Mouse (Mus musculus) liver, embryonic 11.5 days (tissue): Measurements from ENCODE around the gene Tmem30a. TPM values are rescaled to one million over a fixed set of nuclear protein-coding genes. Genes with fewer than 3 reads are reported as not detected.

Experiments
- ATAC-seq: fragments of 200-750 bp; cut with Nextera tagmentation; replicated peaks from 2 replicates; pipeline ENCODE4 v1.8.0; 2017; ENCODE audit warnings: moderate number of reproducible peaks, mild to moderate bottlenecking, moderate TSS enrichment, moderate library complexity; ENCODE audit not compliant: low FRiP score
- DNase-seq: peaks from one replicate; pipeline ENCODE4 v3.0.0-alpha.2; 2017; ENCODE audit warnings: low spot score
- H3K27ac ChIP-seq: fragments of 300-500 bp; sonication (generic); 2 replicates; pipeline ENCODE4 v1.5.1; 2014; ENCODE audit warnings: mild to moderate bottlenecking, low read depth, low read length, control low read depth
- H3K27me3 ChIP-seq: fragments of 300-500 bp; sonication (generic); replicated peaks from 2 replicates; pipeline ENCODE4 v1.6.1; 2014; ENCODE audit warnings: low read length, mixed read lengths; ENCODE audit not compliant: control insufficient read depth, insufficient read depth
- H3K36me3 ChIP-seq: fragments of 300-500 bp; sonication (generic); 2 replicates; pipeline ENCODE4 v1.6.1; 2014; ENCODE audit warnings: mild to moderate bottlenecking, low read length, moderate library complexity, mixed read lengths; ENCODE audit not compliant: control insufficient read depth, insufficient read depth
- H3K4me1 ChIP-seq: fragments of 300-500 bp; sonication (generic); replicated peaks from 2 replicates; pipeline ENCODE4 v1.6.1; 2014; ENCODE audit warnings: low read length, mixed read lengths; ENCODE audit not compliant: control insufficient read depth, insufficient read depth
- H3K4me2 ChIP-seq: fragments of 300-500 bp; sonication (generic); 2 replicates; pipeline ENCODE4 v1.6.1; 2014; ENCODE audit warnings: mild to moderate bottlenecking, control low read depth, moderate library complexity
- H3K4me3 ChIP-seq: fragments of 300-500 bp; sonication (generic); 2 replicates; pipeline ENCODE4 v1.5.1; 2014; ENCODE audit warnings: low read depth, low read length, control low read depth
- H3K9ac ChIP-seq: fragments of 300-500 bp; sonication (generic); 2 replicates; pipeline ENCODE4 v1.6.1; 2014; ENCODE audit warnings: low read depth, low read length, control low read depth
- H3K9me3 ChIP-seq: fragments of 300-500 bp; sonication (generic); 2 replicates; pipeline ENCODE4 v1.6.1; 2016; ENCODE audit warnings: low read length, inconsistent platforms, mixed read lengths; ENCODE audit not compliant: control insufficient read depth
- WGBS: fragments of 180-500 bp; shearing (Covaris S2); extraction: QIAGEN DNeasy Blood & Tissue Kit; methylation state at CpG from one replicate; pipeline ENCODE4 v1.1.7; 2014; 5-methylcytosine and 5-hydroxymethylcytosine counted together
- polyA plus RNA-seq: library from polyadenylated mRNA; unstranded; fragments of >200 nt; fragmentation: Nextera tagmentation; extraction: Ambion mirVana; gene quantifications from 2 replicates; pipeline ENCODE4 v1.2.1, GENCODE M21; 2014

The Tmem30a gene
- polyA plus RNA-seq, 1 experiment from 2014 or later, result 46.9 TPM

DNA sequence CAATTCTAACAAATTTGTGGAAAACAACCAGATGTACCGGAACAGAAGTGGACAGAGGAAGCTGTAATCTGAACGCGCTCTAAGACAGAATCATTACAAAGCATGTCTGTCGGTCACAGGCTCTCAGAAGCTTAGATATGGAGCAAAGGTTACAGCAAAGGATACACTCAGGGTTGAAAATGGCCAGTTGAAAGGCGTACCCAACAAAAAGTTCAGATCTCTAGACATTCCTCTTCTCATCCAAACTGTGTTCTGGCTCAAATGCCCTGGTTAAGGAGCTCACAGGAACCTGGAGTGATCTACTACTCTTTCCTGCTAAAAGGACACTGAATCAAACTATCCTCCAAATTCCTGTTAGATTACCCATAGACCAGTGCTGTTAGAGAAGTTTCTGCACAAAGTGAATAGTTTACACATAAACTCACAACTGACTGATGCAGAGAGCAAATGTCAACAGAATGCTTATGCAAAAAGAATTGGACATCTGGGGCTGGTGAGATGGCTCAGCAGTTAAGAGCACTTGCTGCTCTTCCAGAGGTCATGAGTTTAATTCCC lies 26.2 kb downstream of the Tmem30a start:
- no peaks in the 10 kb centered on the region for H3K36me3 ChIP-seq
- 88% methylated on average over 5 of the region's 5 CpGs for WGBS
- H3K9ac ChIP-seq, result no peak overlapping the region
- H3K4me1 ChIP-seq, result no peaks in the 10 kb centered on the region
- H3K4me2 ChIP-seq, result no peak overlapping the region
- ATAC-seq (no peak), DNase-seq (no peak)
- H3K4me3 ChIP-seq, result no peak overlapping the region
- H3K27ac ChIP-seq, result no peak overlapping the region
- no peaks in the 10 kb centered on the region for H3K9me3 ChIP-seq
- H3K27me3 ChIP-seq, result no peaks in the 10 kb centered on the region

DNA sequence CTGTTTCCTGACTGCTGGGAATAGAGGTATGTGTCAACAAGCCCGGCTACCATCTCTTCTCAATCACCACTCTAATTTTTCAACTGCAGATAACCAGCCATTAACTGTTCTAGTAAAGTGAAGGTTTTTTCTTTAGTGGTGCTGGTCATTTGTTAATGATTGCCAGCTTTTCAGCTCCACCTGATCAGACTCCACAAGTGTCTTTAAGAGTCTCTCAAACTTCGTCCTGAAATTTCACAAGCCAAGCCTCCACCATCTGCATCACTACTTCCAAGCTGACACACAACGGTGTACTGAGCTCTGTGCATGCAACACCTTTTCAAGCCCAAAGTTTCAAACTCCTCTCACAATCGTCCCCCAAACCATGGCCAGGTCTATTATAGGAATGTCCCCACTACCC lies 28.0 kb downstream of the Tmem30a start:
- Histone ChIP-seq H3K4me1 (no peaks in the 10 kb centered on the region), H3K36me3 (no peaks in the 10 kb centered on the region), H3K27me3 (no peaks in the 10 kb centered on the region), H3K9me3 (no peaks in the 10 kb centered on the region), H3K4me2 (no peak overlapping the region), H3K4me3 (no peak overlapping the region), H3K27ac (no peak overlapping the region), H3K9ac (no peak overlapping the region)
- DNase-seq (no peak), ATAC-seq (no peak)
- WGBS, result 76% methylated on average over 4 of the region's 4 CpGs

DNA sequence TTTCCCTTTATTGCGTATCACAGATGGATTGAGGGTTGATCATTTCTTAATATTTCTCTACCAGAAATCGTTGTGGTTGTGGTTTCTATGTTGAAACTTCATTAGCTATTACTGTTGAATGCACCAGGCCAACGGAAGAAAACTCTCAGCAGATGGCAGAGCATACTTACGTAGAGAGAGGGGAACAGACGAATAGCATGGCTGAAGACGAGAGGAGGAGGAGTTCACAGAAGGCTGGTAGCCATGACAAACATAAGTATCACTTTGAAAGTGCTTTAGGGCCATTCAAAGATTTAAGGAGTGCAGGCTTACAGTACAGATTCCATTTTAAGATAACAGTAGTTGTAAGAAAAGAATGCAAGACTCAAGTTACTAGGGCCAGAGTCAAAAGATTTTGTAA lies 30.8 kb downstream of the Tmem30a start:
- Histone ChIP-seq H3K27ac (no peak overlapping the region), H3K4me2 (no peak overlapping the region), H3K36me3 (0 out of 2 replicates have a peak, but pooled peaks cover 3% of the 10 kb centered on the region), H3K4me1 (peaks cover 2% of the 10 kb centered on the region; the same call in 1 of the 2 replicates), H3K9ac (no peak overlapping the region), H3K27me3 (no peaks in the 10 kb centered on the region), H3K9me3 (no peaks in the 10 kb centered on the region), H3K4me3 (no peak overlapping the region)
- ATAC-seq, result no peak
- no peak for DNase-seq
- WGBS, result 80% methylated on average over 6 of the region's 6 CpGs

DNA sequence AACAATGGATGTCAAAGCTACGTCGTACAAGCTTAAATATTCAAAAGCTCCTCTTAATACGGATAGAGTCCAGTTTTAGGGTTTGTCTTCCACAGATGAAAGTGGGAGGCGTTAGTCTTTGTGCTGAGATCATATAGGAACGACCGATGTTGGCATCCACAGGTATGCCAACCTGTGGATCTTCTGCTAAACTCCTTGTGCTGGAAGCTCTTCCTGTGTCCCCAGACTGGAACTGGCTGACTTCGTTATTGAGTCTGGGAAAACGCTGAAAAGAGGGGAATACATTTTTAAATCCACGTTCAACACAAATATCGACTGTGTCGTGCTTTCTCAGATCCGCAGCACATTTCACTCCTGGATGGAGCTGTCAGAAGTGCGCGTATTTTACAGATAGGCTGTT lies 33.2 kb downstream of the Tmem30a start:
- 11% methylated on average over 14 of the region's 14 CpGs for WGBS
- Histone ChIP-seq H3K4me1 (peaks cover 2% of the 10 kb centered on the region; the same call in 1 of the 2 replicates), H3K36me3 (peaks cover 3% of the 10 kb centered on the region; the same call in 1 of the 2 replicates), H3K9ac (peak overlapping the region; percentile 88), H3K4me3 (peak overlapping the region; percentile 87), H3K27ac (peak overlapping the region; percentile 63), H3K9me3 (no peaks in the 10 kb centered on the region), H3K27me3 (no peaks in the 10 kb centered on the region), H3K4me2 (peak overlapping the region; percentile 89)
- ATAC-seq (peak; percentile 32), DNase-seq (peak; percentile 35)

DNA sequence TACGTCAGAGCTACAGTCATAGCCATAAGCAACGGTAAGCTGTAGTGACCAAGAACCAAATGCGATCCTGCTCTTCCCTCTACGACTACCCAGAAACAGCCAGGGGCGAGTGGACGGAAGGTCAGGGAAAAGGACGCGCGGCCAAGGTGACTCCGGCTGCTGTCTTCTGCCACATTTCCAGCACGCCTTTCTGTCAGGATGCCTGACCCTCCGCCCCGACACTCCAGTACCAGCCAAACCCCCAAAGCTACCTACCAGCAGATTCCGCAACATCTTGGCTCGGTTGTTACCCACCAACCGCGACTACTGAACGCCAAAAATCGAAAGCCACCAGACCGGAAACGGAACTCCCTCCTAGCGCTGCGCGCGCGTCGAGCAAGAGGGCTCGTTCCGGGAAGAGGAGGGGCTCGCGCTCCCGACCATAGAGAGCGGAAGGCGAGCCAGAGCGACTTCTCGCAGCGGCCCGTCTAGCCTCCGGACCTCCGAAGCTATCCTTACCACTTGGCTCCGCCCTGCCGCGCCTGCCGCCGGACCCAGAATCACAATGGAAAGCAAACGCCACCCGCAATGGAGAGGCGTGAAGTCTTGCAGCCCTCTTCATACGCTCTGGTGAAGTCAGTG lies 33.8 kb downstream of the Tmem30a start, which contains the start of gene Cox7a2:
TSS of gene Cox7a2 (minus strand) at position 494 of the 621 bp plus-strand sequence.
- peak within 1 kb of the TSS; percentile 87 for H3K4me3 ChIP-seq
- DNase-seq, result peak; percentile 88
- ATAC-seq, result peak; percentile 100
- H3K36me3 ChIP-seq, result peaks cover 6% of the 10 kb centered on the region
- H3K4me1 ChIP-seq, result peaks cover 2% of the 10 kb centered on the region; the same call in 1 of the 2 replicates
- no peaks in the 10 kb centered on the region for H3K9me3 ChIP-seq
- peak within 1 kb of the TSS; percentile 89 for H3K4me2 ChIP-seq
- WGBS, result under 1% methylated on average over 49 of the region's 49 CpGs
- no peaks in the 10 kb centered on the region for H3K27me3 ChIP-seq
- peak within 1 kb of the TSS; percentile 88 for H3K9ac ChIP-seq
- H3K27ac ChIP-seq, result peak within 1 kb of the TSS; percentile 84

DNA sequence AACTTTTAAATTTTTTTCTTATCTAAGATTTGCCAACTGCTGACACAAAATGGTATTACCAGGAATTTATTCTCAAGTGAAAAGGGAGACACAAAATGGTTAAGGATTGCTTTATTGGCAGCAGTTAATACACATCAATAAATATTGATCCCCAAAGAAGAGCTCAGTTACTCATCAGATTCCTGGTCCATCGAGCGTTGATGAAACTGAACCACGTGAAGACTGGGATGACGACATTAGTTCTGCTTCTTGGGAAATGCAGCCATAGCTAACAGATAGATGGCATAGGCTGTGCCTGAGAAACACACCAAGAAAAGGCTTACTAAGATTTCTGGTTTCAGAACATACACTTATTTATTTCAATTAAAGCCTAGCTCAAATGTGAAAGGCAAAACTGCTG lies 38.0 kb downstream of the Tmem30a start:
- peaks cover 2% of the 10 kb centered on the region; the same call in 1 of the 2 replicates for H3K4me1 ChIP-seq
- H3K27me3 ChIP-seq, result no peaks in the 10 kb centered on the region
- peaks cover 13% of the 10 kb centered on the region for H3K36me3 ChIP-seq
- no peak overlapping the region for H3K4me2 ChIP-seq
- 89% methylated on average over 4 of the region's 4 CpGs for WGBS
- ATAC-seq (no peak), DNase-seq (no peak)
- no peak overlapping the region for H3K4me3 ChIP-seq
- H3K9me3 ChIP-seq, result no peaks in the 10 kb centered on the region
- no peak overlapping the region for H3K27ac ChIP-seq
- no peak overlapping the region for H3K9ac ChIP-seq

DNA sequence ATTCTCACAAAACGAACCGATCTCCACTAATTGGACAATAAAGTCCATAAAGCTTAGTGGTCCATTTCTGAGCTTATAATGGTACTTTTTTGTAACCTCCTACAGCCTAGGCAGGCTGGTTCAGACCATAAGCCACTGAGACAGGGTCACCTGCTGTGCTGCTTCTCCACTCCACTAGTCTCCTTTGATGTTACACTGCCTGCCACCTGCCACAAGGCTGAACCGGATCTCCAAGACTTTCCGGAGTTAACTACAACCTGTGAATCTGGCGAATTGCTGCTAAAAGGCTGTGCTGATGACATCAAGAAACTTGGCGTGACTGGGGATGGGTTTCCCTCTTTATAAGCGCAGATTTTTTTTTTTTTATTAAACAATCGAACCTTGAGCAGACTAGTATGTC lies 41.5 kb downstream of the Tmem30a start:
- Histone ChIP-seq H3K27ac (no peak overlapping the region), H3K9me3 (no peaks in the 10 kb centered on the region), H3K27me3 (no peaks in the 10 kb centered on the region), H3K4me3 (no peak overlapping the region), H3K4me2 (no peak overlapping the region), H3K36me3 (peaks cover 11% of the 10 kb centered on the region), H3K9ac (no peak overlapping the region), H3K4me1 (no peaks in the 10 kb centered on the region)
- ATAC-seq (no peak), DNase-seq (no peak)
- 78% methylated on average over 8 of the region's 8 CpGs for WGBS

DNA sequence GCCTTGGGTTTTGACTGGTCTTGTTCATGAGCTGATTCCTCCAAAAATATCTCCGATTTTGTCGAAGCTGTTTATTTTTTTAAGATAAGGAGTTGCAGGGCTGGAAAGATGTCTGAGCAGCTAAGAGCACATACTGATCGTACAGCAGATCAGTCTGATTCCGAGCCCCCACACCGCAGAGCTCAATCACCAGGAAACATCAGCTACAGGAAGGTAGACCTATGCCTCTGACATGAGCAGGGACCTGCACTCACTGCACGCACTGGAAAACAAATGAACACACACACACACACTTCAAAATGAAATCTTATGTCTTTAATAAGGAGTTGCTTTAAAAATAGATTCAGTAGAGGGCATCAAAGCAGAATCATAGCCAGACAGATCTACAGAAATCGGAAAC lies 42.6 kb downstream of the Tmem30a start:
- peaks cover 11% of the 10 kb centered on the region for H3K36me3 ChIP-seq
- H3K9me3 ChIP-seq, result no peaks in the 10 kb centered on the region
- H3K27ac ChIP-seq, result no peak overlapping the region
- ATAC-seq, result no peak
- H3K4me1 ChIP-seq, result no peaks in the 10 kb centered on the region
- no peak for DNase-seq
- H3K4me3 ChIP-seq, result no peak overlapping the region
- H3K9ac ChIP-seq, result no peak overlapping the region
- no peak overlapping the region for H3K4me2 ChIP-seq
- no peaks in the 10 kb centered on the region for H3K27me3 ChIP-seq
- WGBS, result 70% methylated on average over 7 of the region's 7 CpGs

DNA sequence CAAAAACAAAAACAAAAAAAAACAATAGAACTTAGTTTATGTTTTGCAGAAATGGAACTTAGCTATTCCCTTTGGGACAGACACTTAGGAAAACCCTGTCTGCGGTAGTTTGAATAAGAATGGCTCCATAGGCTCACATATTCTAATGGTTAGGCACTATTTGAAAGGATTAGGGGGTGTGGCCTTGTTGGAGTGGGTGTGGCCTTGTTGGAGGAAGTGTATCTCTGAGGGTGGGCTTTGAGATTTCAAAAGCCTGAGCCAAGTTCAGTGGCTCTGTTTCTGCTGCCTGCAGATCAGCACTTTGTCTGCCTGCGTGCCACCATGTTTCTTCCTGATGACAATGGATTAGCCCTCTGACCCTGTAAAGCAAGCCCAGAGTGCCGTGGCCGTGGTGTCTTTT lies 48.3 kb downstream of the Tmem30a start:
- WGBS, result 69% methylated on average over 4 of the region's 4 CpGs
- no peak overlapping the region for H3K9ac ChIP-seq
- no peaks in the 10 kb centered on the region for H3K9me3 ChIP-seq
- no peaks in the 10 kb centered on the region for H3K36me3 ChIP-seq
- no peak overlapping the region for H3K4me2 ChIP-seq
- no peak for DNase-seq
- H3K4me1 ChIP-seq, result no peaks in the 10 kb centered on the region
- no peak overlapping the region for H3K4me3 ChIP-seq
- H3K27ac ChIP-seq, result no peak overlapping the region
- H3K27me3 ChIP-seq, result no peaks in the 10 kb centered on the region
- no peak for ATAC-seq
